Mouse (Mus musculus) MEL (cell line): ENCODE data around the gene Nlrc4. TPM values are rescaled to one million over a fixed set of nuclear protein-coding genes. Genes with fewer than 3 reads are reported as not detected.

Source experiments
- DNase-seq: peaks from one replicate; pipeline ENCODE4 v3.0.0; 2011; ENCODE audit warnings: low read depth, low spot score
- H3K27ac ChIP-seq: 2 replicates; pipeline ENCODE4 v1.5.1; 2012; ENCODE audit warnings: low read depth, mild to moderate bottlenecking, control low read depth, low read length, moderate library complexity; ENCODE audit not compliant: control insufficient read depth
- H3K27me3 ChIP-seq, 2 experiments: fragments of 150-350 bp in 1 of 2; sonication (generic) in 1 of 2; 2 replicates each; pipeline ENCODE4 v1.6.1; 2012; ENCODE audit warnings: low read length in 2 of 2, mild to moderate bottlenecking in 2 of 2, improper control_type of control experiment in 1 of 2, moderate library complexity in 1 of 2; ENCODE audit not compliant: insufficient read depth in 2 of 2, control insufficient read depth in 1 of 2
- H3K36me3 ChIP-seq, 2 experiments: 2 replicates each; pipeline ENCODE4 v1.6.1; 2012 to 2014; ENCODE audit warnings: low read length in 2 of 2, improper control_type of control experiment in 1 of 2, inconsistent platforms in 1 of 2, mild to moderate bottlenecking in 1 of 2; ENCODE audit not compliant: insufficient read depth in 2 of 2, control insufficient read depth in 1 of 2
- H3K4me1 ChIP-seq, 2 experiments: fragments of 150-350 bp in 1 of 2; sonication (generic) in 1 of 2; 2 replicates each; pipeline ENCODE4 v1.6.1; 2012; ENCODE audit warnings: low read length in 2 of 2, improper control_type of control experiment in 1 of 2, mild to moderate bottlenecking in 1 of 2; ENCODE audit not compliant: insufficient read depth in 2 of 2, control insufficient read depth in 1 of 2
- H3K4me3 ChIP-seq, 2 experiments: fragments of 150-350 bp in 1 of 2; sonication (generic) in 1 of 2; 2 replicates each; pipeline ENCODE4 v1.5.1; 2012; ENCODE audit warnings: low read depth in 2 of 2, low read length in 2 of 2, mild to moderate bottlenecking in 2 of 2, moderate library complexity in 2 of 2, control low read depth in 1 of 2, improper control_type of control experiment in 1 of 2; ENCODE audit not compliant: control insufficient read depth in 1 of 2, insufficient read depth in 1 of 2
- H3K79me2 ChIP-seq: 2 replicates; pipeline ENCODE4 v1.6.1; 2012; ENCODE audit warnings: mild to moderate bottlenecking, low read length, moderate library complexity; ENCODE audit not compliant: control insufficient read depth, poor library complexity, insufficient read depth
- H3K9ac ChIP-seq: 2 replicates; pipeline ENCODE4 v1.6.1; 2012; ENCODE audit warnings: low read depth, mild to moderate bottlenecking, control low read depth, low read length, moderate library complexity; ENCODE audit not compliant: control insufficient read depth, poor library complexity, severe bottlenecking
- H3K9me3 ChIP-seq: fragments of 150-350 bp; sonication (generic); replicated peaks from 2 replicates; pipeline ENCODE4 v1.6.1; 2012; ENCODE audit warnings: mild to moderate bottlenecking, low read length, improper control_type of control experiment, moderate library complexity; ENCODE audit not compliant: insufficient read depth
- CHD1 ChIP-seq: IDR thresholded peaks from 2 replicates; pipeline ENCODE4 v1.6.1; 2012; ENCODE audit warnings: low read depth, mild to moderate bottlenecking, inconsistent platforms, low read length, improper control_type of control experiment
- CHD2 ChIP-seq: IDR thresholded peaks from 2 replicates; pipeline ENCODE4 v1.6.1; 2011; ENCODE audit warnings: low read length, improper control_type of control experiment
- CTCF ChIP-seq, 3 experiments: IDR thresholded peaks in 2 of 3; conservative IDR thresholded peaks in 1 of 3; 2 replicates each; pipeline ENCODE4 v1.5.1; 2011 to 2012; ENCODE audit warnings: low read length in 3 of 3, low read depth in 2 of 3, mild to moderate bottlenecking in 2 of 3, improper control_type of control experiment in 1 of 3, inconsistent platforms in 1 of 3, mixed read lengths in 1 of 3, moderate library complexity in 1 of 3; ENCODE audit not compliant: control insufficient read depth in 1 of 3, insufficient read depth in 1 of 3, poor library complexity in 1 of 3, severe bottlenecking in 1 of 3
- E2F4 ChIP-seq: IDR thresholded peaks from 2 replicates; pipeline ENCODE4 v1.6.1; 2011; ENCODE audit warnings: low read depth, low read length, improper control_type of control experiment, borderline replicate concordance
- ELF1 ChIP-seq: IDR thresholded peaks from 2 replicates; pipeline ENCODE4 v1.6.1; 2014; ENCODE audit warnings: low read depth, mild to moderate bottlenecking, inconsistent platforms, low read length, improper control_type of control experiment, moderate library complexity
- ETS1 ChIP-seq: IDR thresholded peaks from 2 replicates; pipeline ENCODE4 v1.6.1; 2012; ENCODE audit warnings: low read depth, mild to moderate bottlenecking, inconsistent platforms, low read length, improper control_type of control experiment, moderate library complexity
- GATA1 ChIP-seq: IDR thresholded peaks from 2 replicates; pipeline ENCODE4 v1.6.1; 2011; ENCODE audit warnings: low read depth, low read length, improper control_type of control experiment
- JUND ChIP-seq: IDR thresholded peaks from 2 replicates; pipeline ENCODE4 v1.6.1; 2011; ENCODE audit warnings: low read depth, mild to moderate bottlenecking, improper control_type of control experiment, low read length
- KAT2A ChIP-seq: conservative IDR thresholded peaks from 2 replicates; pipeline ENCODE4 v1.6.1; 2012; ENCODE audit warnings: low read depth, low read length, improper control_type of control experiment, inconsistent platforms
- MEF2A ChIP-seq: IDR thresholded peaks from 2 replicates; pipeline ENCODE4 v1.6.1; 2014; ENCODE audit warnings: low read depth, mild to moderate bottlenecking, inconsistent platforms, low read length, improper control_type of control experiment; ENCODE audit not compliant: poor library complexity, insufficient replicate concordance, severe bottlenecking; ENCODE audit errors: extremely low read depth
- NRF1 ChIP-seq: IDR thresholded peaks from 2 replicates; pipeline ENCODE4 v1.6.1; 2014; ENCODE audit warnings: low read depth, mild to moderate bottlenecking, inconsistent platforms, low read length, improper control_type of control experiment, moderate library complexity; ENCODE audit not compliant: poor library complexity, insufficient read depth, severe bottlenecking
- POLR2AphosphoS2 ChIP-seq: IDR thresholded peaks from 2 replicates; pipeline ENCODE4 v1.6.1; 2011; ENCODE audit warnings: low read length, improper control_type of control experiment
- RCOR1 ChIP-seq: IDR thresholded peaks from 2 replicates; pipeline ENCODE4 v1.6.1; 2012; ENCODE audit warnings: low read depth, mild to moderate bottlenecking, inconsistent platforms, low read length, improper control_type of control experiment
- SIN3A ChIP-seq: IDR thresholded peaks from 2 replicates; pipeline ENCODE4 v1.6.1; 2012; ENCODE audit warnings: low read length, improper control_type of control experiment, inconsistent platforms
- SMC3 ChIP-seq: IDR thresholded peaks from 2 replicates; pipeline ENCODE4 v1.6.1; 2011; ENCODE audit warnings: low read depth, low read length, improper control_type of control experiment
- TAL1 ChIP-seq: IDR thresholded peaks from 2 replicates; pipeline ENCODE4 v1.6.1; 2012; ENCODE audit warnings: mild to moderate bottlenecking, inconsistent platforms, low read length, moderate library complexity, mixed read lengths
- TBP ChIP-seq: IDR thresholded peaks from 2 replicates; pipeline ENCODE4 v1.8.0; 2011; ENCODE audit warnings: low read depth, low read length, improper control_type of control experiment
- UBTF ChIP-seq: IDR thresholded peaks from 2 replicates; pipeline ENCODE4 v1.6.1; 2012; ENCODE audit warnings: low read depth, mild to moderate bottlenecking, inconsistent platforms, low read length, improper control_type of control experiment, moderate library complexity, borderline replicate concordance; ENCODE audit not compliant: insufficient read depth
- ZC3H11A ChIP-seq: IDR thresholded peaks from 2 replicates; pipeline ENCODE4 v1.6.1; 2012; ENCODE audit warnings: low read depth, mild to moderate bottlenecking, inconsistent platforms, low read length, improper control_type of control experiment
- ZKSCAN1 ChIP-seq: IDR thresholded peaks from 2 replicates; pipeline ENCODE4 v1.6.1; 2012; ENCODE audit warnings: low read depth, mild to moderate bottlenecking, inconsistent platforms, low read length, improper control_type of control experiment, moderate library complexity
- polyA plus RNA-seq, 2 experiments: library from polyadenylated mRNA; stranded (reverse) in 1 of 2; unstranded in 1 of 2; fragments of >175 nt in 1 of 2; fragments of >200 nt in 1 of 2; gene quantifications; 2 replicates each; pipeline versions ENCODE4 v1.2.1 to v1.2.4; 2012; ENCODE audit warnings: low replicate concordance in 2 of 2, low read depth in 1 of 2; ENCODE audit not compliant: insufficient read length in 2 of 2, insufficient read depth in 1 of 2, missing spikeins in 1 of 2
- total RNA-seq: library from RNA; depleted of rRNA; stranded (reverse); fragments of 300-350 nt; gene quantifications from 2 replicates; pipeline ENCODE4 v1.2.3, GENCODE M21; 2012

The Nlrc4 gene
- total and polyA plus RNA-seq, 3 experiments: 0.04 to 0.47 TPM; not detected in 1

- DNase-seq: no peak
- peaks cover 0 to 5% of the 10 kb centered on the region in 2 experiments; a peak in 2 of 4 replicates for H3K36me3 ChIP-seq
- H3K4me3 ChIP-seq: no peak overlapping the region
- H3K4me1 ChIP-seq: no peaks in the 10 kb centered on the region
- H3K27ac ChIP-seq: no peak overlapping the region
- H3K79me2 ChIP-seq: no peaks in the 10 kb centered on the region
- H3K9ac ChIP-seq: no peak overlapping the region
- H3K9me3 ChIP-seq: no peaks in the 10 kb centered on the region
- no peak for TF ChIP-seq SMC3
- no peaks in the 10 kb centered on the region for H3K27me3 ChIP-seq
Measured at GRCm38 (mm10) chr17:74420656-74421055, 38.3 kb downstream of the Nlrc4 start.

- TF ChIP-seq KAT2A (no peak), E2F4 (no peak), CTCF (IDR thresholded peaks at IDR 0.05 in 2 of 3, conservative IDR thresholded peaks at IDR 0.05 in 1 of 3; ENCODE audit: control insufficient read depth in 1 of 3, insufficient read depth in 1 of 3, low read depth in 2 of 3, low read length in 3 of 3, poor library complexity in 1 of 3, severe bottlenecking in 1 of 3) (no peak), CHD2 (no peak), TBP (no peak), CHD1 (no peak), ETS1 (no peak), ZKSCAN1 (no peak), MEF2A (no peak), RCOR1 (no peak), NRF1 (no peak), TAL1 (no peak), ELF1 (no peak), JUND (no peak), SIN3A (no peak), UBTF (no peak), GATA1 (no peak), ZC3H11A (no peak), POLR2AphosphoS2 (no peak)
- Histone ChIP-seq H3K4me1 (no peaks in the 10 kb centered on the region), H3K9ac (no peak overlapping the region), H3K27ac (no peak overlapping the region), H3K79me2 (no peaks in the 10 kb centered on the region), H3K36me3 (peaks cover 0 to 5% of the 10 kb centered on the region in 2 experiments; a peak in 2 of 4 replicates), H3K27me3 (no peaks in the 10 kb centered on the region), H3K9me3 (no peaks in the 10 kb centered on the region), H3K4me3 (no peak overlapping the region)
- DNase-seq: no peak
Measured at GRCm38 (mm10) chr17:74418171-74418570, 40.8 kb downstream of the Nlrc4 start.
